Mouse (Mus musculus): Measurements from ENCODE around the gene Kcnq1.

Gene Kcnq1

DNA sequence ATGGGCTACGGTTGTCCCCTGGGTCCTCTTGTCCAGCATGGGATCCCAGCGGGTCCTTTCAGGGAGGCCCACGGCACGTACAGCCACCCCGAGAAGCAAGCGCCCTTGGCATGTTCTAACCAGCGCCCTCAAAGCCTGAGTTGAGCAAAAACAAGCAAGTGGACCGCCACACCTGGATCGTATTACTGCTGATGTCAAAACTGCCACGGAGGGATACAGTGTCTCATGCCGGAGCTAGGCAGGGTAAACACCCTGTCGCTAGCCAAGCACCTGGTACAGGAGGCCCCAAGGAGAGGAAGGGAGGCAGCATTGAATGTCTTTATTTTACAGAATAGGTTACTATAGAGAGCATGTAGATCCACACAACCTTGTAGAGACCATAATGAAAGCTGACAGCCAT, 310.2 kb downstream of the Kcnq1 start:
- no peak for DNase-seq (ENCODE audit: low read depth)

DNA sequence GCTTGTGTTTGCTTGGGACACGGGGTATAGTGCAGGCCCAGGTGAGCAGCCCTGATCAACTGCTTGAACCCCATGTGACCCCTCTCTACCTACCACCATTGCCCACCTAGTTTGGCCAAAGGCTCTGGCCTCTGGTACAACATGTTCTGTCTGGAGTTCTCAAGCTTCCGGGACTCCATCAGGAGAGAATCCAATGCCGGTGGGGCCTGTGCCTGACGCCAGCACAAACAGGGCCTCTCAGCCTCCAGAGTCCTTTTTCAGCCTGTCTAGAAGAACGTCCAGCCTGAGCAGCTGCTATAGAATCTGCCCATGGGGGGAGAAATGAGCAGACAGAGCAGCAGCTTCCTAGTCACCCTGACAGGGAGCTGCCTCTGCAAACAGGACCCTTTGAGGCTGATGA, 311.7 kb downstream of the Kcnq1 start:
- DNase-seq (ENCODE audit: low read depth) = no peak

GRCm38 (mm10) chr7:143419585-143420160, 313.5 kb downstream of the Kcnq1 start:
- no peak for DNase-seq (ENCODE audit: low read depth)

- no peak for DNase-seq (ENCODE audit: low read depth)
Measured at GRCm38 (mm10) chr7:143428142-143428813, 322.1 kb downstream of the Kcnq1 start.

DNA sequence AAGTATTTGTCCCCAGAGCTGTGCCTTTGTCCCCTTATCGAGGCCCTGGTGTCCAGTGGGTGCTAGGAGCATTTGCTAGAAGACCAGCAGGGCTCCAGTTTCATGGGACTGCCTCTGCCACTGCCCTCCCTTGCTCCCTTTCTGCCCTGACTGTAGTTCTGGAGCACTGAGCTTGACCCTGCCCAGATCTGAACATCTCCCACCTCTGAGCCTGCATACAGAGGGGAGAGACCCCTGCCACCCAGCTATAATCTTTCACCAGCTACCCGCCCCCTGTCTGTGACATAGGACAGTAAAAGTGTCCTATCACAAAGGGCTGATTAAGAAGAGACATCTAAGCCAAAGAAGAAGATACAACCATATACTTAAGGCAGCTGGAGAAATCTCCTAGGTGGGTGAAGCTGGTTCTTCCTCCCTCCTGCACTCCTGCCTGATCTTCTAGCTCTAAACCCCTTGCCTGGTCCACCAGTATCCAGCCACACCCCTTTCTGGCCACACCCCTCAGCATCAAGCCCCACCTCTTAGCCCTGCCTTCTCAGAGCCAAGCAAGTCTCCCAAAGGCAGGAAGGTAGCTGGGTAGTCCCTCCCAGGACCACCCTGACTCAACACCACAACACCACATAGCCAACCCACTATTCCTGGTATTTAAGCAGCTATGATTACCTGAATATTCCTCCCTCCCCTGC, 322.8 kb downstream of the Kcnq1 start:
- DNase-seq (ENCODE audit: low read depth) = no peak

- no peak for DNase-seq (ENCODE audit: low read depth)
Measured at GRCm38 (mm10) chr7:143432631-143433030, 326.5 kb downstream of the Kcnq1 start.

DNA sequence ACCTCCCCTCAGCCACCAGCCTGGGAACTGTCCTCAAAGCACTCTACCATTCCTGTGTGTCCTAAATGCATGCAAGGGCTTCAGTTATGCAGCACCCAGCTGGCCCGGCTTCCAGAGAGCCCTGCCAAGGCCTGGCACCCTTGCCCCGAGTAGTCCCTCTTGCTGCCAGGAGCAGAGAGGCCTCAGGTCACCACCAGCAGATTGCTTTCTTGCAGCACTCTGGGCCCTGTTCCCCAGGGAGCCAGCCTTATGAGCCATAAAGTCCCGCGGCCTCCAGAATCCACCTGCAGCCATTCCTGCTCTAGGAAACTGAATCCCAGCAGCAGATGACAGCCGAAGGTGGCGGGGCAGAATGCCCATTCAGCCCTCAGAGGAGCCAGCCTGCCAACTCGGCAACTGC, 327.2 kb downstream of the Kcnq1 start:
- DNase-seq (ENCODE audit: low read depth) = no peak

DNA sequence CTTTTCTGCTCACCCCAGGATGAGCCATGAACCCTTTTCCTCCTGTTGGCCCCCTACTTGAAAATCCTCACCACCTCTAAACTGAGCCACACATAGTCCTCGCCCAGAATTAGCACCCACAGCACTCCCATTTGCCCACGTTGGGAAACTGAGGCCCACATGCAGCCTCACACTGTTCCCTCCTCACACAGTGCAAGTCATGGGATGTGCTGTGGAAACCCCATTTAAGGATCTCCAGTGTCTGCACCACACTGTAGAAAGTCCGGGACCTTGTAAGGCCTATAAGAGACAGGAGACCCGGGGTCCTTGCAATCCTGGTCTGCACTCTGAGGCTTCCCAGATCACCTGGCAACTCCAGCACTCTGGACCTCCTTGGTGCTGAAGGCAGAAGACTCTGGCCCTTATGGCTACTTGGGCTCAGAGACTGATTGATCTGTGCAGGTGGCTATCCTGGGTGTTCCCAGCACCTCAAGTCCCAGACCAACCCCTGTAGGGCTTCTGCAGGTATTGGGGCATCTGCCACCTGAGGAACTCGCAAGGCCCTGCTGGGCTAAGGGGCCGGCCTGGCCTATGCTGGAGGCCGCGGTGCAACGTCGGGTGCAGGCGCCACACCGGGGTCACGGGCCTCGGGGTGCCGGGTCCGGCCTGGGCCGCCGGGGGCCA, 331.2 kb downstream of the Kcnq1 start:
- no peak for DNase-seq (ENCODE audit: low read depth)

GRCm38 (mm10) chr7:143437894-143438581, 331.9 kb downstream of the Kcnq1 start:
- no peak for DNase-seq (ENCODE audit: low read depth)

- no peak for DNase-seq (ENCODE audit: low read depth)
Measured at GRCm38 (mm10) chr7:143438965-143439364, 332.8 kb downstream of the Kcnq1 start.

- no peak for DNase-seq (ENCODE audit: low read depth)
Measured at GRCm38 (mm10) chr7:143444580-143444954, 338.4 kb downstream of the Kcnq1 start.

GRCm38 (mm10) chr7:143444955-143445648, 338.9 kb downstream of the Kcnq1 start:
- no peak for DNase-seq (ENCODE audit: low read depth)

- no peak for DNase-seq (ENCODE audit: low read depth)
Measured at GRCm38 (mm10) chr7:143445651-143446460, 339.7 kb downstream of the Kcnq1 start.

- no peak for DNase-seq (ENCODE audit: low read depth)
Measured at GRCm38 (mm10) chr7:143447130-143447529, 341.0 kb downstream of the Kcnq1 start.

- DNase-seq (ENCODE audit: low read depth) = no peak
Measured at GRCm38 (mm10) chr7:143458963-143459331, 352.8 kb downstream of the Kcnq1 start.

DNA sequence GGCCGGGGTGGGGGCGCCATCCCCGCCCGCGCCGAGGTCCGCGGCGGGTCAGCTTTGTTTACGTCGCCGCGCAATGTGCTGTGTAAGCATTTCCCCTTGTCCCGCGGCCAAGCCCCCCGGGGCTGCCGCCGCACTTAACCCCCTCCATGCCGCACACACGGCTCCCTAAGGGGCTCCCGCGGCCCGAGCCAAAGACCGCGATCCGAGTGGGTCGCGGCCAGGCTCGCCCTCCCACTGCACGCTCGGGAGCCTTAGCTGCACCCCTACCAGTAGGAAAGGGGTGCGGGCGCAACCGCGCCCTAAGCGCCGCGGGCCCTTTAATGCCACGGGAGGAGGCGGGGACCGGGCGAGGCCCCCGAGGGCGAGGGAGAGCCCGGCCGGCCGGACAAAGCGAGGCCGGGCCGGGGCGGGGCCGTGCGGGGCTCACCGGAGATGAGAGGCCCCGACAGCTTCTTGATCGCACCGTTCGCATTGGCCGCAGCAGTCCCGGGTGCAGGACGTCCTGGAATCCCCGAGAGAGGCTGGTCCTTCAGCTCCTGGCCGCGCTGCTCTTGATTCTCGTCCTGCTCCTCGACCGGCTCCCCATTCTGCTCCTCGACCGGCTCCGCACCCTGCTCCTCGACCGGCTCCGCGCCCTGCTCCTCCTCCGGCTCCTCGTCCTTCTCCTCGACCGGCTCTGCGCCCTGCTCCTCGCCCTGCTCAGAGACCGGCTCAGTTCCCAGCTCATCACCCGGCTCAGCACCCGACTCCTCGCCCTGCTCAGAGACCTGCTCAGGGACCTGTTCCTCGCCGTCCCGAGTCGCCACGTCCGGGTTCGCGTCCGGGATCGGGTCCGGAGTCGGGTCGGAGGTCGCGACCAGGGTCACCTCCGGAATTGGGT, 353.4 kb downstream of the Kcnq1 start:
- DNase-seq (ENCODE audit: low read depth) = peak; percentile 23

- DNase-seq (ENCODE audit: low read depth) = no peak
Measured at GRCm38 (mm10) chr7:143460217-143460834, 354.2 kb downstream of the Kcnq1 start.

GRCm38 (mm10) chr7:143460874-143461273, 354.7 kb downstream of the Kcnq1 start, which contains the start of gene Cdkn1c:
Cdkn1c (minus strand) TSS chr7:143461050.
- DNase-seq (ENCODE audit: low read depth) = peak; percentile 90

- peak; percentile 46 for DNase-seq (ENCODE audit: low read depth)
Measured at GRCm38 (mm10) chr7:143461294-143461870, 355.2 kb downstream of the Kcnq1 start.
